Mouse (Mus musculus) E14TG2a.4 (cell line): ENCODE results near the gene Gmeb1.

ENCODE experiments used
- CTCF ChIP-seq: conservative IDR thresholded peaks from 2 replicates; pipeline ENCODE4 v1.5.1; 2014; ENCODE audit warnings: low read length
- POU5F1 ChIP-seq: IDR thresholded peaks from 2 replicates; pipeline ENCODE4 v1.6.1; 2014; ENCODE audit warnings: low read length, borderline replicate concordance

GRCm38 (mm10) chr4:132301965-132302938 lies 40.9 kb upstream of the Gmeb1 start:
- TF ChIP-seq CTCF (no peak), POU5F1 (no peak)
